Mouse (Mus musculus) lung, postnatal 36 days (tissue): Measurements from ENCODE around the gene Gm20431.
"Not testable (repeated sequence)": the region's sequence is repeated elsewhere in the genome, so short reads cannot be mapped to it uniquely, and the experiment has no call there.

ENCODE experiments used
- DNase-seq: peaks from one replicate; pipeline ENCODE4 v3.0.0; 2022; ENCODE audit warnings: mixed read lengths

Gene Gm20431

GRCm38 (mm10) chr2:167629665-167630209 is 31.6 kb downstream of the Gm20431 start:
- no peak for DNase-seq

DNA sequence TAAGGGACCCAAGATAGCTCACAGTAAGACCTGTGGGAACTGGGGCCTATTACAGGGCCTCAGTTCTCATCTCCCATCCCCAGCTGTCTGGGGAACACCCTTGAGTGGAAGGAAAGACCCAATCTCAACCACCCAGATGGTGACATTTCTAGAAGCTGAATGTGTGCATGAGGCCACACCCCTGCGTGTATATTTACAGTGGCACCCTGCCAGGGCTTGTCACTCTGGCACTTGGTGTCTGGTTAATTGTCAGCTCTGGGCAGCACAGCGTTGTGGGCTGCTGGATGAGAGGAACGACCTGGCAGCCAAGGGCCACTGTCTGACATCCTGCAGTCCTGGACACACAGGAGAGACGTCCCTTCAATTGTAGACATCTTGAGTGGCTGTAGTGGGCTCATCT is 32.4 kb downstream of the Gm20431 start:
- DNase-seq, result peak; percentile 77

GRCm38 (mm10) chr2:167627019-167627418 is 34.3 kb downstream of the Gm20431 start:
- DNase-seq, result no peak

GRCm38 (mm10) chr2:167625670-167626069 is 35.6 kb downstream of the Gm20431 start:
- DNase-seq, result no peak

DNA sequence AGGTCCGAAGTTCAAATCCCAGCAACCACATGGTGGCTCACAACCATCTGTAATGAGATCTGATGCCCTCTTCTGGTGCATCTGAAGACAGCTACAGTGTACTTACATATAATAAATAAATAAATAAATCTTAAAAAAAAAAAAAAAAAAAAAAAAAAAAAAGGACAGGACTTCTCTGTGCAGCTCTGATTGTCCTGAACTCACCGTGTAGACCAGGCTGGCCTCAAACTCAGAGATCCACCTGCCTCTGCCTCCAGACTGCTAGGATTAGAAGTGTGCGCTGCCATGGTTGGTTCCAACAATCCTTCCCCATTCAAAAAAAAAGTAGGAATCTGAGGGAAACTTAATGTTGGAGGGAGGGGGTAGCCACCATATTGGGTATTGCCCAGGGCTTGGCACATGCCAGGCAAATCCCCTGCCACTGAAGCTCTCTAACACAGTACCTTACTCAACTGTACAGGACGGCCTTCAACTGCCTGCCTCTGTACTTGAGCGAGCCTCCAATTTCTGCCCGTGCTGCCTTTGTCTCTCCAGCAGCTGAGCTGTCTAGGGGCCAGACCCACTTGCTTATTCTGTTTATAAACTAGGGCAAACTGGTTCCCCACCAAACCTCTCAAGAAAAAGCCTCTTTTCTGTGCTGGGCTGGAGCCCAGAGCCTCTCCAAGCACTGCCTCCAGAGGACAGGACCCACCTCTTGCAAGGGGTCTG is 36.8 kb downstream of the Gm20431 start:
- no peak for DNase-seq

GRCm38 (mm10) chr2:167622965-167623364 is 38.3 kb downstream of the Gm20431 start:
- DNase-seq, result no peak

DNA sequence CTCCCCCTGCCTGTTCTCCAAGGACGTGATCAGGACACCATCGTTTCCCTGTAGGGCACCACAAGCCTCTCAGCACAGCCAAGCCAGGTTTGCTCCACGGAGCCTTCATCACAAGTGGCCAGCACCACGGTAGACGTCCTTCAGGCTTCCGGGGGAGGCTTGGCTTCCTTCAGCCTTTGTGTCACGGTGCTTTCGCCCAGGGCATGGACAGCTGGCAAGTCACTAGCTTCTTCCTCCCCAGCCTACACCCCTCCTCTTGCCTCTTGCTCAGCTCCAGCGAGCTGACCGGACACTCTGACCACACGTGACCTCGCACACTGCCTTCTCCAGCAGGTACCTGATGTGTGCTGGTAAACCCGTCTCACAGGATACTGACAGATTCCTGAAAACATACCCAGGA is 38.9 kb downstream of the Gm20431 start:
- DNase-seq, result no peak

DNA sequence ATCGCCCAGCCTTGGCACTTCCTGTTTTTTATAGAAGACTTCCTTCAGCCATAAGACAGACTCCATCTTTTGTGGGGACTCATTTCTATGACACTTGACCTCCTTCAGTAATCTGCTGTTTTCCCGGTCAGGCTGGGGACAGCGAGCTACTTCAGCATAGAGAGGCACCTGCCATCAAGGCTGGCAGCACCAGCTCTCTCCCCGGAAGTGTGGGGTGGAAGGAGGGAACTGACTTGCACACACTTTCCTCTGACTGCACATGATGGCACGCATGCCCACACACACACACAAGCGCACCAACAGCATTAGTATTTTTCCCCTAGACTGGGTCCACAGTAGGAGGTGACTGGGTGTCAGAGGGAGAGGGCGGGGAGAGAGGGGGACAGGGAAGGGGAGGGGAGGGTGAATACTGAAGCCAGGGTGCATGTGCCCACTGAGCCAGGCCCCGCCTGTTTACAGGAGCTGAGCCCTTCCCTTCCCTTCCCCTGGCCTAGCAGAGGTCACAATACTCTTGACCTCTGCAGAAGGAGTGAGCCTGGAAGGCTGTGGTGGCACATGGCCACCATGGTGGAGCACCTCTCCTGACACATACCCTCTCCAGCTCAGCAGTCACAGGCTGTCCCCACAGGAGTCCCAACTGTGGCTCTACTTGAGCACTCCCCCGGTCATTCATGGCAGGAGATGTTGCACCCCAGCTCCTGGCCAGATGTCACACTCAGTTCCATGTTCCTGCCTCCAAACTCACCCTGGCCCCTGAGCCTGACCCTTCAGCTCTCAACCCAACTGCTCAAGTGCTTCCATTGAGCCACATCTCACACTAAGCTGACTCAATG is 39.8 kb downstream of the Gm20431 start:
- DNase-seq, result peak; percentile 58

DNA sequence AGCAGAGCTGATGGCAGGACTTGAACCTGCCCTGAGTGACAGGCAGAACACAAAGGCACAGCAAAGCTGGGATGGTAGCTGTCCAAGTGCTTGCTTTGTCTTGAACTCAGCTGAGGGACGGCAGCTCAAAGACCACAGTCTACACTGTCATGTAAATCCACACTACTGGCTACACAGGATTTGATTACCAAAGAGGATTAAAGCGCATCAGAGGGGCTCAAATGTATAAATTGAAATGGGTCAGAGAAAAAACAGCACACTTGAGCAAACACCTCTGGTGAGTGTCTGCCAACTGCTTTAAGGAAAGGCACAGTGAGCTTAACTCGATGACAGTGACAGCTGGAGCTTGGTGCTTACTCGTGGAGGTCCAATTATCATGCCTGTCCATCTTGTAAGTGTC is 43.8 kb downstream of the Gm20431 start:
- no peak for DNase-seq

- no peak for DNase-seq
Measured at GRCm38 (mm10) chr2:167617034-167617433, 44.3 kb downstream of the Gm20431 start.

- DNase-seq, result not testable (repeated sequence)
Measured at GRCm38 (mm10) chr2:167613335-167613734, 48.0 kb downstream of the Gm20431 start.

GRCm38 (mm10) chr2:167612122-167612521 is 49.2 kb downstream of the Gm20431 start:
- no peak for DNase-seq

DNA sequence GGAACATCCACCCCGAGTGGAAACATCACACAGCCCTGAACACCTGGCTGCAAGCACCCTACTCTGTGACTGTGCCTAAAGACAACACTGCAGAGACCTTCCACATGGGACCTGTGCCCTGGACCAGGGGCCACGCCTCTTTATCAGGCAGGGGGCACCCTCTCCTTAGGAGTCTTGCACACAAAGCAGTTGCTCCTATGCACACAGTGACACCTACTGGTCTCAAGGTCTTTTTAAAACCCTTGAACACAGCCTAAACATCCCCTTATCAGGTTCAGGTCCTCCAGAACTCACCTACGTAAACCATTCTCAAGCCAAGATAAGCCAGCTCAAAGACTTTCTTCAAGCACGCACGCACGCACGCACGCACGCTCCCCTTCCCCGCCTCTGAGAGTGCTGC is 50.0 kb downstream of the Gm20431 start:
- no peak for DNase-seq

GRCm38 (mm10) chr2:167606745-167607123 is 54.6 kb downstream of the Gm20431 start:
- DNase-seq, result no peak

DNA sequence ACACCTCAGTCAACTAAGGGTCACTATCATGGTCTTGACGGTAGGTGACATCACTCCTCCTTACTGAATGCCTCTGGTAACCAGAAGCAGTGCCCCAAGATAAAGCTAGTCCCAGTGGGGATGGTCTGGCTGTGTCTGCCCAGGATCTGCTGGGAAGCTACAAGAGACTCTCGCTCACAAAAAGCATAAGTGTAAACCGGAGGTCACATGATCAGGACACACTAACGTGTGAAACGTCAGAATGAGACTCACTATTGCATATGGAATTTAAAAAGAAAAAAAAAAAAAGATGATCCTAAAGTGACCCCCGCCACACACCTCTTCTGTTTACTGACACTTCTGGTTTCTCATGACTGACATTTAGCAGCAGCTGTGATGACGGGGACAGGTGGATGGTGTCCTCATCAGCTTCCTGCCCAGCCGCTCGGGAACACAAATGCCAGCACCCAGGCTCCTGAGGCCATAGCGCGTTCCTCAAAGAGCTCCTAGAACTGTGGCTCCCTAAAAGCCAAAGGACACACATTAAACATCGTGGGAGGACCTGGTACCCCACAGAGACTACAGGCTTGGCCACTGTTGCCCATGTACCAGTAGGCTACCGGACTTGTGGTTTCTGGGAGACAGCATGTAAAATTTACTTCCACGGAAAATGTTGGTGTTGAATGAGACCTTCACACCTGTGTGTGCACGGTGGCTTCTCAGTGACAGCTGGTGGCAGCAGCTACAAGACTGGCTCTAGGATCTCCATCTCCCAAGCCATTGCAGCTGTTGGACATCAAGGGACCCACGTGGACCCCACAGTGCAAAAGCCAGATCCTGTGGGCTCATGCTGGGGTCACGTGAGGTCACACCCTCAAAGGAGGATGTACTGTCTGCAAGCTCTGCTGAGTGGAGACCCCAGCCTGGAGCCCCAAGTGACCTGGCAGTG is 55.2 kb downstream of the Gm20431 start:
- no peak for DNase-seq

GRCm38 (mm10) chr2:167605178-167605794 is 56.0 kb downstream of the Gm20431 start:
- peak; percentile 97 for DNase-seq

DNA sequence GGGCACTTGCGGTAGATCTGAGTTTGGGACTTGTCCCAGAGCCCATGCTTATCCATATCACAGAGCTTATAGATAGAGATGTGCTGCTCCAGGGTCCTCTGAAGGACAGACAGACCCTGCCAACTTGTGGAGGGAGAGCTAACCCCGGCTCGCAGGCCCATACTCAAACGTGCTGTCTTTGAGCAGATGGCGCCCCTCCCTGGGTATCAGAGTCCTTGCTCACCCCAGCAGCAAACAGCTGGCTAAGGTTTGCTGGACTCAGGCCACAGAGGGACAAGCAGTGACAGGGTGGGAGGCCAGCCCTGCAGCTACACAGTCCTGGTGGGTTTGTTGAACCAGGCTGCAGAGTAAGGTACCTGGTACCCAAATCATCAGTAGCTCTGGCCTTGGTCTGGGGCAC is 58.3 kb downstream of the Gm20431 start:
- DNase-seq, result no peak

GRCm38 (mm10) chr2:167602364-167602763 is 58.9 kb downstream of the Gm20431 start:
- DNase-seq, result no peak

DNA sequence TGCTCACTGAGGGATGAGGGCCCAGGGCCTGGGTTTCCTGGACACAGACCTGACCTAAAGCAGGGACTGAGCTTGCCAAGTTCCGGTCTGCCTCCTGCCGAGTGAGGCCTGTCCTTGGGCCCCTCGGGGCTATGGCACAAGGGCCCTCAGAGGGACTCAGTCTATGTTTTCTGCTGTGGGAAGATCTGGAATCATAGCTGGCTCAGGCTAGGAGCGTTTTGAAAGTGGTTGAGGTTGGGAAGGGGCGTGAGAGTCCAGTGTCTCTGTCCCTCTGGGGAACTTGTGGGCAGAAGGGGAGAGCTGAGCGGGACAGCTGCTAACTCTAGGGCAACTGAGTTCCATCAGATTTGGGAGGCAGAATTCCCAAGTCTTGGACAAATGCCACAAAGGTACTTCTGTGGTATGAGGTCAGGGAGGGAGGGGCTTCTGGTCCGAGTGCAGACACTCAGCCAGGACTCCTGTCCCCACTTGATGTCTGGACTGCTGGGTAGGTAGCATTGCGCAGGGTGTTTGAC is 60.8 kb downstream of the Gm20431 start:
- DNase-seq, result no peak

DNA sequence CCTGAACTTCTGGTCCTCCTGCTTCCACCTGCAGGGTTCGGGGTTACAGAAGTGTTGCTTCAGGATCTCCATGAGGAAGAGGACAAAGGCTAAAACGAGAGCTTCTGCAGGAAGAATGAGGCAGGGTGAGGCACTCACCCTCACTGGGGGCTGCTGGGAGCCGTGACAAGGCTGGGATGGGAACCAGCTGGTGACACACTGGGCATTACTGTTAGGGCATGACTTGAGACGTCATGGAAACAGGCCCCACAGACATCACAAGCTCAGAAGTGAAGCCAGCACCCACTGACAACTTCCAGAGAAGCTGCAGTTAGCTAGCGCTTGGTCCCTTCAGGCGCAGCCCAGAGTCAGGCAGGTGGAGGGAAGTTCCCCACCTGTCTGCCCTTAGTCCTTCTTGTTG is 61.4 kb downstream of the Gm20431 start:
- DNase-seq, result peak; percentile 73

DNA sequence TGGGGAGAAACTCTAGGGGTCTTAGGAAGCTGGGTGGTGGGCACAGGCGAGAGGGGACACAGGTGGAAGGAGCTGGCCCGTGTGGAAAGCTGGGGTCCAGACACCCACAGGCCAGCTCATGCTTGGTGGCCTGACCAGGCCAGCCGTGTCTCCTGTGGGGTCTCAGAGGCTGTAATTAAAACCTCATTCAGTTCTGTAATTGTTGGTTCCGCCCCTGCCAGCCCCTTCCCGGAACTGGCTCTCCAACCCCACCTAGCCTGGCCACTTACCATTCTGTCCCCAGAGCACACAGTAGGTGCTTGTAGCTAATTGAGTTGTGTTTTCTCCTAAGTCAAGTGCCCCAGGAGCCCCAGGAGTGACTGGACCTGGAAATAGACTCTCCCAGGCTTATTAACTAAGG is 62.1 kb downstream of the Gm20431 start:
- no peak for DNase-seq

DNA sequence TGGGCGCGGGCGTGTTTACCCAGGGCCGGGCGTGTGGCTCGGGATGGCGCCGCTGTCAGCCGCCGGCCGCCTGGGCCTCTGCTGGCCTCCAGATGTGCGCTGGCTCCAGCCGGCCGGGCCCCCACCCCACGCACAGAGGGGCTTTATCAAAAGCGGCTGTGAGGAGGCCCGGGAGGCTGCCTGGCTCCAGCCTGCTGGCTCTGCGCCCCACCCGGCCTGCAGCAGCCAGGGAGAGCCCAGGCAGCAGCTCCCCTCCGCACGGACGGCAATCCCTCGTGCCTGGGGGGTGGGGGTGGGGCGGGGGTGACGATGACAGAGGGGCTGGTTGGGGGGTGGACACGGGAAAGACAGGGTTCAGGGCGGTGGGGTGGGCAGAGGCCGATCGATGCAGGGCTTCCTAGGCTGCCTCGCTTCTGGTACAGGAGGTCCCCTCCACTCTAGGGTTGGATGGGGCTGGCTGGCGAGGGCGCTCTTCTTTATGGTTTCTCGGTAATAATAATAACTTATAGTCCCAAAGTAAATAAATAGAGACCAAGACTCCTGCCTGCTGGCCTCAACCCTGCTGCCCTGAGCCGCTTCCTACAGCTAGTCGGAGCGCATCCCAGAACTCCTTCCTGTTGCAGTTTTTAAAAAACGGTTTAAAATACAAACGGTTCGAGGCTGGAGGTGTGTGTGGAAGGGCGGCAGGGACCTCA is 63.7 kb downstream of the Gm20431 start:
- DNase-seq, result no peak
